Mouse (Mus musculus): ENCODE results near the gene Zkscan16. TPM values are rescaled to one million over a fixed set of nuclear protein-coding genes. Genes with fewer than 3 reads are reported as not detected.

Gene Zkscan16
- total RNA-seq, 4 experiments from 2014 or later: 0.11 to 0.25 (median 0.19) TPM

DNA sequence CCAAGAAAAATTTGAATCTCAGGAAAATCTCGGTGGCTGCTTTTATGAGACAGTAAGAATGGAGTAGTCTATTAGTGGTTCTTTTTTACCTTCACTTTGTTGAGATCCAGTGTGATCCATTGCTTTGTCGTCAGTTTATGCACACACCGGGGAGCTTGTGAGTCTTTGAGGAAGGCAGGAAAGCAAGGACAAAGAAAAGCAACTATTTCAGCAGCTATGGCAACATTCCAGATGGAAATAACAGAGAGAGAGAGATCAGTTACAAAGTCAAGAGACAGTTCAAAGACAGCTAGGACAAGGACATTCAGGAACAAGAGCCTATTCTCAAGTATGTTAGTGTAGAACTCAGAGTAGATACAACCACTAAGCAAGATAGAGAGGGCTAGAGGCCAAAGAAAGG is 7.6 kb upstream of the Zkscan16 start:
- no peak for DNase-seq (ENCODE audit: low spot score)

DNA sequence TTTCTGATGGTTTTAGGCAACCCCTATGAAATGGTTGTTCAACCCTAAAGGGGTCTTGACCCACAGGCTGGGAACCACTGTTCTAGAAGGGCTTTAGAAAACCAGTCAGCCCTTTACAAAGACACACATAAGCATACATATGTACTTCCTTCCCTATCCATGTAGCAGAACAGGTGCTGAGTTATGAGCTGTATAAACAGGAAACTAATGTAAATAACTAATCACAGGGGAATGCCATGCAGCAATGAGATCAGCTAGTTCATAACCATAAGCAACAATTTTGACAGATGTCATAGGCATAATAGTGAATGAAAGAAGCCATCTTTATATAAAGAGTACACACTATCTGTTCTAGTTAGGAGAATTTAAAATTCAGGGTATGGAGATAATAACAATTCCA is 1.8 kb upstream of the Zkscan16 start:
- DNase-seq (ENCODE audit: low spot score): no peak

DNA sequence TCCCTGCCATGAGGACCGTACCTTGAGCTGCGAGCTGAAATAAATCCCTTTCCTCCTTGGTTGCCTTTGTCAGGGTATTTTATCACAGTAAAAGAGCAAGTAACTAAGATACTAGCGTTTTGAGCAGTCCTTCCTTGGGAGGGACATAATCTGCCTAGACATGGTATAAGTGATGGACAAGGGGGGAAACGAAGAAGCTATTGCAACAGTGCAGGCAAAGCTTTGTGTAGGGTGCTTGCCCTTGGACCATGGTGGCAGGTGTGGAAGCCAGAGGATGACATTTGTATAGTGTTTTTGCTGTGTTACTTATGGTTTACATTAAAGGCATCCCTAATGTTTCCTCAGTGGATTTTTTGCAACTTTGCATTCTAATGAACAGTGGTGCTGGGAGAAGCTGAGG is 486 bp upstream of the Zkscan16 start:
- DNase-seq (ENCODE audit: low spot score): no peak

DNA sequence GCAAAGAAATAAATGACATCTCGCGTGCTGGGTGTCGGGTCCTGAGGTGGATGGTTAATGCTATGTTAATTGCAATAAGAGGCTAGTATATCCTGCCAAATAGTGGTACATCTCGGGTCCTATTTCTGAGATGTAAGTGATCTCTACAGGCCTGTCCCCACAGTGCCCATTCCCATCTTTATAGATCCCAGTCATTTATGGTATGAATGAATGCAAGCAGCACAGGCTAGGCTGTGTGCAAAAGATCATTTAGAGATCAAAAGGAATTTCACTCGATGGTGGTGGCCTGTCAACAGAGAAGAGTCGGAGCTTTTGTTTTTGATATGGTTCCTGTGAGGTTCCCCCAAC is 752 bp downstream of the Zkscan16 start:
- no peak for DNase-seq (ENCODE audit: low spot score)

DNA sequence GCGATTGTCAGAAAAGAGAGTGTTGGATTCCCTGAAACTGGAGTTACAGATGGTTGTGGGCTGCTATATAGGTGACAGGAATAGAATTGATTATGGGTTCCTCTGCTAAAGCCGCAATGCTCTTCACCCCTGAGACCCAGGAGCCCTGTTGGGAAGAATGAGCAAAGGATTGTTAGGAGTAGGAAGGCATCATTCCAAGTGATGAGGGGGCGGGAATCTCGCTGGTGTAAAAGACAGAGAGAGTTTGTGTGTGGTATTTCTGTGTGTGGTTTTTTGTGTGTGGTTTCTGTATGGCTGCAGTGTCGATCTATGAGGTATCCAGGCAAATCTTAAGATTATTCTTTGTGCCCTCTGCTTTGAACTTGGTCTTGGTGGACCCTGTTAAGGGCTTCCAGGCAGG is 1.3 kb downstream of the Zkscan16 start:
- DNase-seq (ENCODE audit: low spot score): no peak

DNA sequence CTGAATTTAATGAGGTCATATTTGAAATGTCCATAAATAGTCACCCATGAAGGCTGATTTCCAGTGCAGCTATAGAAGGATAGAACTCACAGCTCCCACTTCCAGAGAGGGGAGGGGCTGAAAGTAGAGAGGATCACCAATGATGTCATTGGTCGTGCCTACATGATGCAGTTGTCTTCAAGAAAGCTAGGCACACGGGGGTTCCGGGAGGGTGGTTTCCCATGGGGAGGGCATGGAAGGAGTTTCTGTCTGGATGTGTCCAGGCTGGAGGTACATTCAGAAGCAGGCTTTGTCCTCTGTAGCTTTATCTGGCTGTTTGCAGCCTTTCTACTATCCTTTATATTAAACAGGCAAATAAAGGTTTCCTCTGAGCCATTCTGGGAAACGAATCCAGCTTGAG is 5.0 kb downstream of the Zkscan16 start:
- DNase-seq (ENCODE audit: low spot score): no peak

DNA sequence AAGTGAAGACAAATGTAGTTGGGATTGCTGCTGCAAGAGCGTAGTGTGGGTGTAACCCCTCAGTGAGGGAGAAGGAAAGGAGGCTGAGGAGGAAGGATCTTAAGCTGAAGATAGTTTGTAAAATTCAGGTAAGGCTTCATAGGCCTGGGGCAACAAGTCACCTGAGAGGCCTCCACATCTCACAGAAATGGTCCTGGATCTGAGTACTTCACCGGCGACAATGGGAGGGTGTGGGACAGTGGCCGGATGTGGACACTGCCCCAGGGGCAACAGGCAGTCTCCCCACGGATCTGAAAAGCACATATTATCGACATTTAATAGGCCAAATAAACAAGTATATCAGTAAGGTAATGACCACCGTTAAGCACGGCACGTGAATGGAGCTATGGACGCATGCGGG is 9.2 kb downstream of the Zkscan16 start:
- DNase-seq (ENCODE audit: low spot score): no peak

DNA sequence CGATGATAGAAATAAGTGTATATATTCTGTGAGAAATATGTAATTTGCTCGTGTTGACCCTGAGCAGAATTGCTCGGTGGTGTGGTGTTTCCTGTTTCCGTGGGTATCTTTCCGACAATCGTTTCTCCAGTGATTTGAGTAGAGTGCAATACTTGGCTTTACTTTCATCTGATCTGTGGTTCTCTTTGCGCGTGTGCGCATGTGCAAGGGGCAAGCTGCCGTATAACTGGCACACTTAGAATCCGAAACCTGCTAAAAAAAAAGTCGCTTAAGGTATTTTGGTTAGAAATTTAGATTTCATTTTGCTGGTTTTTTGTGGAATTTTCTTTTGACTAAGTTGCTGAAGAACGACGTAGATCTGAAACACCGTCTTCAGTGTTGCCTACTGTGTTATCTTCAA is 18.3 kb downstream of the Zkscan16 start:
- DNase-seq (ENCODE audit: low spot score): no peak

DNA sequence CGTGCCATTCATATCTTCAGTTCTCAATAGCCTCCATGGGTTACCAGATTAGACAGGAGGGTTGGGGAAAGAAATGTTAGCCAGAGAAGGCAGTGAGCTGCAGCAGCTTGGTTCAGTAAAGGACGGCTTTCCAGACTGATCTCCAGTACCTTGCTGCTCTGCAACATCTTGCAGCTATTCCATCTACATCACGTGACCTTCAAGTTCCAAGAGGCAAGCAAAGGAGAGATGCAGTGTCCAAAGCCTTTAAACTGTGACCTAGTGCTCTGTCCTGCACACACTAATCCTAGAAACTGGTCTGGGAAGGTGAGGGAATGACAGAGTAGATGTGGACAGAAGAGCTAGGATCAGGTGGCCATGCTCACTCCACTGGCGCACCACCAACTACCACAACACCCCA is 19.8 kb downstream of the Zkscan16 start:
- DNase-seq (ENCODE audit: low spot score): no peak

DNA sequence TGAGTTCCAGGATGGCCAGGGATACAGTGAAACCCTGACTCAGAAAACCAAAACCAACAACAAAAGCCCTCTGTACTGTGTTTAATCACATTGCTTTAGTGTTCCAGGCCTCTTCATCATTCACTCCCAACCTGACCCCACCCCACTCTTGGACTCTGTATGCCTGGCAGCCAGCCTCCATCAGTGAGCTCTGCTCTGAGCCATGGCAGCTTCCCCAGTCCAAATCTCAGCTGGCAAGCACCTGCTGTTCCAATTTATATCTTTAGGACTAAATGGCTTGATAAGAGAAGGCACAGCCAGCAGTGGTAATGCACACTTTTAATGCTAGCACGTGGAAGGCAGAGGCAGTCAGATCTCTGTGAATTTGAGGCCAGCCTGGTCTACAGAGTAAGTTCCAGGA is 21.7 kb downstream of the Zkscan16 start:
- no peak for DNase-seq (ENCODE audit: low spot score)

DNA sequence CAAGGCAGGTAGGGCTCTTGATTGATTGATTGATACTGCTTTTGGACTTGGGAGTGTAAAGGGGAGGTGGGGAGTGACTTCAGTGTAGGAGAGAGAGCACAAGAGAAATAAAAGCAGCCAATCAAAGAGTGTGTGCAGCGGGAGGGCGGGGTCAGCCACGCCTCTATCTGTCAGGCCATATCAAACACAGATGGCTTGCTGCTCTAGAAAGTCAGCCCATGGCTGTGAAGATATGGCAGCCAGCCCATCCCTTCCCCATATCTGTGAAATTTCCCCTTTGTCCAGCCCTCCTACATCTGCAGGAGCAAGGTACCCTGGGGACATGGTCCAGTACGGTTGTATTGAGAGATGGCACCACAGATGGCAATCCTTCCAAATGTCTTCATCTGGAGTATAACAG is 27.2 kb downstream of the Zkscan16 start:
- DNase-seq (ENCODE audit: low spot score): no peak

DNA sequence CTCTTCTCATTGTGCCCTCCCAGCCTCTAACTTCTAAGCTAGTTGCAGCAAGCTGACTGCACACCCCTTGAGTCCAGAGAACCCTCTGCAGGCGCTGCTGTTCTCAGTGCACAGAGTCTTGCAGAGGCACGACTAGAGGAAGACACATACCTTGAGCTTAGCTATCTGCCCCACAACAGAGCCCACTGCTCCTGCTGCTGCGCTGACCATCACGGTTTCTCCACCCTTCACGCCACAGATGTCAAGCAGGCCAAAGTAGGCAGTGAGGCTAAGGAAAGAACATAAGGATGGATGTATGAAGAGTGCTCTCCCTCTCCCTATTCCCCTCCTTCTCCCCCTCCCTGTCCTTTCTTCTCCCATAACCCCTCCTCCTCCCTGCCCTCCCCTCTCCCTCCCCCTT is 32.3 kb downstream of the Zkscan16 start:
- no peak for DNase-seq (ENCODE audit: low spot score)

DNA sequence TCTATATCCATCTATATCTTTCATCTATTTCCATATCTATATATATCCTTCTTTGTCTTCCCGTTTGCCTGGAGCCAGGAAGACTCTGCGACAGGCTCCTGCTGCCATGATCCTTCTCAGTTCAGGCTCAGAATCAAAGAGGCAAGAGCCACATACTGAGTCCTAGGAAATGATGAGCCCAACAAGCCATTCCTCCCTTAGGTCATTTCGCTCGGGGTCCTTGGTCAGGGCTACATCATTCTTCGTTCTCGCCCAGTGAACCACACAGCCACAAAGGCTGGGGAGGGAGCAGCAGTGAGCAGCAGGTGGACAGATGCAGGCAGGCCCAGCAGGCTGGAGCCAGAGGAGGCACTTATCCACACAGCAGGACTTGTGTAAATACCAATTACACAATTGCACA is 38.0 kb downstream of the Zkscan16 start:
- DNase-seq (ENCODE audit: low spot score): no peak

DNA sequence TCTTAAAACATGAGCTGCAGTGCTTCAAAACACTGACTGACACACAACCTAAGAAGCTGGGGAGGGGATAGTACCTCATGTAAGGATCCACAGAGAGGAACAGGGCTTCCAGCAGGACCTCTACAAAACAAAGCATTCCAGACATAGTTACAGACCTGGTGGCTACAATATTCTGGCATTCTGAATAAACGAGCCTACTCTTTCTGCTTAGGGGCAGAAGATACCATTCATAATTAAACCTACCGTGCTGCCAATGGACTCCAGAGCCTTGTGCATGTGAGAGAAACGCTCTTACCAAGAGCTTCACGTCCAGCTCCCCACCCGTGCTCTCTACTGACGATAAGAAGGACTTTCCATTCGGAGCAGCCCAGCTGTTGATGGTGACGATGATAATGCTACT is 39.4 kb downstream of the Zkscan16 start:
- no peak for DNase-seq (ENCODE audit: low spot score)

DNA sequence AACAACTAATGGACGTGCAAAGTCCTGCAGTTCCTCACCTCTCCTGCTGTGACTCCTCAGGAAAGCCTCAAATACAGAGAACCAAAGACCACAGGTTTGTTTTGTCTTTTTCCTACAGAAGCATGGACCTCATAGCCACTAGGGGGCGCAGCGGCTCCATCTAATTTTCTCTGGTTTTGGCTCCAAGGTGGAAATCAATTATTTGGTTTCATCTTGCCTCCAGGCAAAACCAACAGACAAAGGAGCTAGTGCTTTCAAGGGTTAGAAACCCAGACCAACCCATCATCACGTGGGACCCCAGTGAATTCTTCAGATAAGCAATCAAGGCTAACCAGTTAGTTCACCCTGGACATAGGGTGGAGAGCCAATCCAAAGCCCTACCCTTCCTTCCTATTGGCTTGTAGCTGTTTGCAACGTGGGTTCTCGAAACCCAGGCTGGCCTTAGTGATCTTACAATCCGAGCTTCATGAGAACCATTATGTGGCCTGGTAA is 41.8 kb downstream of the Zkscan16 start:
- peak; percentile 70 for DNase-seq (ENCODE audit: low spot score)

DNA sequence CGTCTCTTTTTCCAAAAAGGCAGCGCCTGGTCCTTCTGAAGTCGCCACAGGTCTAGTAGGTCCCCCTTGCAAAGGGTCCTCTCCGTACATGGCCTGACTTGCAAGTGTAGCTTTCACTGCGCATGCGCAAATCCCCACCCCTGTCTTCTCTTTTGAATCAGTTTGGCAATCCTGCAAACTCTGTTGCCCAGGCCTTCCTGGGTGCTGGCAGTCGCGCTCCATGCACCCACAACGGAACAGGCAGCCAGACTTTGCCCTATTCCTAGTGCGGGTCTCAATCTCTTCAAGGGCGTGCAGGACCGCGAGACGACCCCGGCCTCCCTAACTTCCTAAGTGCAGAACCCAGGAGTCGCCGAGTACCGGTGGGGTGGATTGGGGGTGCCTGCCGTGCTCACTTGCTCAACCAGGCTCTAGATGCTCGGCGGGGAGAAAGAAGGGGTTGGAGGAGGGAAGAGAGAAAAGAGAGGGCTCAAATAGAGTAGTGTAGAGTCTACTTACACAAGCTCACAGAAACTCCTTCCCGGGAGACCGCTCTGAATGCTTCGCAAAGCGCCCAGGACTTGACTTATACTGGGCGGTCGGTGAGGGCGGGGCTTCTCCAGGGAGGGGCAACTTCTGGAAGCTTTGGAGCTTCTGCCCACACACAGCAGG is 43.2 kb downstream of the Zkscan16 start, which contains the start of gene Ptgr1:
Ptgr1 (minus strand) TSS at position 580 of the 651 bp plus-strand sequence.
- peak; percentile 79 for DNase-seq (ENCODE audit: low spot score)

DNA sequence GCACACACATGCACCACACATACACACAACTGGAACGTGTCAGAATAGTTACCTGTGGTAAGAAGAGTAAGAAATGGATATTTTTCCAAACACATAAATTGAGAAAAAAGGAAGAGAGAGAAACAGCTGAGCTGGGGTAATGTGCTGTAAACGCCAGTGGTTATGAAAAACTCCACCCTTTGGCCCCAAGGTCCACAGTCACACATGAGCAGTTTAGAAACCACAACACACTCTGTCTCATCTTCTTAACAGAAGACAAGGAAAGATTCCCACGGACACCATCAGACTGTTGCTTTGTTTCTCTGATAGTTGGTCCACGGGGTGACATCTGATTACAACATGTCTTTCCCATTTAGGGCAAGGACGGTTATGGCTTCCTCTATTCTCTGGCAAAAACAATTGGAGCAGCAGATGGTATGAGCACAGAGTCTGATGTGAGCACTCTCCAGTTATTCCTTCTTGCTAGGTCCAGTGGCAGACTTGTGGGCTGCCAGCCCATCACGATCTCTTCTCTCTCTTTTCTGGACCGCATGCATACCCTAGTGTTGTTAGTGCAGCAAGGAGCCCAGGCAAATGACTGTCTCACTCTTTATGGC is 46.0 kb downstream of the Zkscan16 start:
- DNase-seq (ENCODE audit: low spot score): no peak

DNA sequence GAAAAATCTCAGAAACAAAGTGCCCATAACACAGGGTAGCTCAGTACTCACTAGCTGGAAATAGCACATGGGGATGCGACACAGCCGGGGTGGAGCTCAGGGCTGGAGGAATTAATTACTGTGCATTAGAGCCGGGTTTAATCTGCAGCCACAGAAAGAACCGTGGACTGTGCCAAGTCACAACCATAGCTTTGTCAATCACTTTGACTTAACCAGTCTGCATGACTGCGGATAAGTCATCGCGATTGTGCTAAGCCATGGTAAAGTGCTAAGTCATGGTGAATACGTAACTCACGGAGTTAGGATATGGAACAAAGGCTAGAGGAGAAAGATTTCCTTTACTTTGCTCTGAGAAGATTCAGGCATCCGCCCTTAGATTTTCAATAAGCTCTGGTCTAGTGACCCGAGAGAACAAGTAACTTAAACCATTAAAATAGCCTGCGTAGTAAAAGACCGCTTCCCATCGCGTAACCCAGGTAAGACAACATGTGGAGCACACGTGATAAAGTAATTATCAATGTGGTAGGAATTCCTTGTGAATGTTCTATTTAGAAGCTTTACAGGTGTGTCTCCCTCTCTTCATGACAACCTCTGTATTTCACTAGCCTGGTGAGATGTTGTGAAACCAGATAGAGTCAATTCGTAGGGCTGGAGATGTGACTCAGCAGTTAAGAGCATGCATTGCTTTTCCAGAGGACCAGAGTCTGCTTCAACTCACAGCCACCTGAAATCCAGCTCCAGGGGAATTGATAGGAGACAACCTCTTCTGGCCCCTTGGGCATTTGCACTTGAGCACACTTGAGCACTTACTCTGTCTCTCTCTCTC is 47.4 kb downstream of the Zkscan16 start:
- DNase-seq (ENCODE audit: low spot score): no peak

DNA sequence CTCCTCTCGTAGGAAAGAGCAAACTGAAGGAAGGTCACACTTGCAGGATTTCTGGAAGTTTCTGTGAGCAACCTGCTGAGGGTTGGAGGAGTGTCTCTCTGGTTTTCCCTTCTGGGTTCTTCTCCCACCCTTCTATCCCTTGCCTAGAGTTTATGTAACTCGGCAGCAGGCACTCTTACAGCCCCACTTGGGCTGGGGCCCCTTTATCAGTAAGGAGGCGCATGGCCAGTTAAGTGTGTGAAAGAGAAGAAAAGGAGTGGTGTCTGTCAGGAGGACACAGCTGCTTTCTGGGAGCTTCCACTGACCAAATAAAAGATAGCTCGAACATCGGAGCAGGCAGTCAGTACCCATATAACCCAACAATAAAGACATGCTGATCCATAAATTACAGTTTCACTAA is 48.8 kb downstream of the Zkscan16 start:
- no peak for DNase-seq (ENCODE audit: low spot score)

DNA sequence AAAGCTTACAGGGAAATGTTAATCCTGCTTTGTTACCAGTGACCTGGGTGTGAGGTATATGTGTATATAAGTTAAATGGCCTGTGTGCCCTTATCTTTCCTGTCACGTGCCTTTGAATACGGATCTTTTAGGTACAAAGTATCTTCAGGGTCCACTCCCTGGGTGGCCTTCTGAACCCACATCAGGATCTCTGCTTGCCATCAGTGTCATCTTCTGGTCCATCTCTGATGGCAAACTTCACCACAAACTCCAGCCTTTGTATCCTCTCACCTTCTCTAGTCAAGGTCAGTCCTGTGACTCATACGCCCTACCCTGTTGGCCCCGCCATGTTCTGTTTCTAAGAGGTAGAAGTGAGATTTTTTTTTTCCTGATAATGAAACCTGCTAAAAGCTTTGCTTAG is 51.3 kb downstream of the Zkscan16 start, which contains the start of gene Dnajc25:
Dnajc25 (plus strand) TSS at position 301 of the 400 bp plus-strand sequence.
- no peak for DNase-seq (ENCODE audit: low spot score)

DNA sequence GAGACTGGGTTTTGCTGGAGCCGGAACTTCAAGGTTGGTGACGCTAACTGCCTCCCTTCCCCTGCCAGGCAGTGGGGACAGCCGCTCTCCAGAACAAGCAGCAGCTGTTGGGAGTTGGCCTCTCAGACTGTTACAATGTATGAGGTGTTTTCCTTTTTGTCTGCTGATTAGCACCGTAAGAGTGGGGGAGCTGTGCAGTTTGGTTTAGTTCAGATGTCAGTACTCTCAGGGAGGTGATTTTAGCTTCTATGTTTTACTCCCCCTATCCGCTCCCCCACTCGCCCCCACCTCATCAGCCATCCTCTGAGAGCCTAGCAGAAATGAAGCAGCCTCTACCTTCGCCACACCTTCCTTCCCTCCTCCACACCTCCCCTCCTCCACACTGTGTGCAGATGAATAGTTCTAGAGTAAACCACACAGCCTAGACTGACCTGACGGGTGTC is 51.8 kb downstream of the Zkscan16 start:
- DNase-seq (ENCODE audit: low spot score): no peak

DNA sequence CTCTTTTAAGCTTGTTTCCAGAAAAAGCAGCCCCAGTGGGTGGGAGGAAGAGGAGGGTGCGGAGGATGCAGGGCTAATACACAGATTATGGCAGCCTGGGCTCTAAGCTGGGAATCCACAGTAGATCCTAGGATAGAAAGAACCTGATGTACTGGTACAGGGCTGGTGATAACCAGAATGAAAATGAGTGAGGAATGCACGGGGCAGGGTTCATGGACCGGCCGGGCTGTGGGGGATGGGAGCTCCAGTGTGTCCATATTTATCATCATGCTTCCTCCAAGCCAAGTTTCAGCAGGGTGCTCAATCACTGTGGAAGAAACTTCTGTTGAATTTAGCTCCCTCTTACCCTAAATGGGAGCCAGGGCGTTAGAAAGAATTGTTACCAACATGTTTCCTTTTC is 53.7 kb downstream of the Zkscan16 start:
- DNase-seq (ENCODE audit: low spot score): no peak

DNA sequence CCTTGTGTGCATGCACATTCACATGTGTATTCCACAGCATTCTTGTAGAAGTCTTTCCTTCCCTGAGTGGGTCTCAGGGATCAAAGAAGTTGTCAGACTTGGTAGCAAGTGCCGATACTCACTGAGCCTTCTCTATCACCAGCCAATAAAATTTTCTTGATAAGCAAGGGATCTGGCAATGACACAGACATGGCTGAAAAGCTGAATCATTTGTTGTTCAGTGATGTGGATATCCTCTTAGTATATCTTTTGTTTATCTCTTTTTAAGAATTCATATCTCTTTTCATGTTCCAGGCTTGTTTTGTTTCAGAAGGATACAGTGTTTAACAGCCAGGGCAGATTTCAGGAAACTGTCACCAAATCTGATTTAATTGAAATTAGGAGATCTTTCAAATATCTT is 55.3 kb downstream of the Zkscan16 start:
- DNase-seq (ENCODE audit: low spot score): no peak
